Comparison of ENCODE assay signal across 16 mouse cellular contexts in the genomic region with DNA sequence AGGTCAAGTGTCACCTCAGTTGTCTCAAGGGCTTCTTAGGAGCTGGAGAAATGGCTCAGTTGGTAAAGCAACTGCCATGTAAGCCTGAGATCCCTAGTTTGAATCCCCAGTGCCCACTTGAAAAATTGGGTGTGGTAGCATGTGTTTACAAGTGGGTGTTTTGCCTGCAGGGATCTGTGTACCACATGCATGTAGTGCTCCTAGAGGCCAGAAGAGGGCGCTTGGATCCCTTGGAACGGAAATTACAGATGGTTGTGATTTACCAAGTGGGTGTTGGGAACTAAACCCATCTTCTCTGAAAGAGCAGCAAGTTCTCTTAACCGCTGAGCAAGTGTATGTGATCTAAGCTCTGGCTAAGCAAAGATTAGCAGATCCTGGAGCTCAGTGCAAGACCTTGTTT.
DNase-seq lines count a peak whose midpoint lies in the region; ATAC-seq and TF ChIP-seq lines count a peak whose summit lies in the region.
"Had no signal": no experiment of that assay in that cellular context is flagged by ENCODE, and none has a peak within 500 bp of the region (broad histone marks: within the 10 kb centered on the region; RNA-seq: fewer than 3 reads in every experiment).

No protein-coding gene starts in this region.

- H3K9me3 ChIP-seq in lung, embryonic 14.5 days (ENCODE audit: low read depth, low read length), result no peaks in the 10 kb centered on the region
- H3K9me3 ChIP-seq: liver, embryonic 13.5 days had no signal

- no peak overlapping the region for H3K9ac ChIP-seq in lung, embryonic 14.5 days
- H3K9ac ChIP-seq: kidney, embryonic 15.5 days; liver, embryonic 13.5 days had no signal

- no peaks in the 10 kb centered on the region for H3K27me3 ChIP-seq in lung, embryonic 14.5 days (ENCODE audit: insufficient read depth, low read length)
- H3K27me3 ChIP-seq in small intestine, adult 2 months (ENCODE audit: control insufficient read depth, insufficient read depth, low read length), result no peaks in the 10 kb centered on the region
- H3K27me3 ChIP-seq: kidney, embryonic 15.5 days; liver, embryonic 13.5 days had no signal

- H3K36me3 ChIP-seq in lung, embryonic 14.5 days (ENCODE audit: insufficient read depth), result no peaks in the 10 kb centered on the region
- no peaks in the 10 kb centered on the region for H3K36me3 ChIP-seq in small intestine, adult 2 months (ENCODE audit: control insufficient read depth, insufficient read depth, low read length)
- H3K36me3 ChIP-seq: liver, embryonic 13.5 days had no signal

- H3K27ac ChIP-seq in gastrocnemius, adult 2 months, result no peak overlapping the region
- H3K27ac ChIP-seq in lung, embryonic 14.5 days (ENCODE audit: low read depth), result no peak overlapping the region
- no peak overlapping the region for H3K27ac ChIP-seq in small intestine, adult 2 months (ENCODE audit: insufficient read depth, low read depth, low read length)
- H3K27ac ChIP-seq: kidney, embryonic 15.5 days; liver, embryonic 13.5 days had no signal

- no peak overlapping the region for H3K4me2 ChIP-seq in lung, embryonic 14.5 days
- H3K4me2 ChIP-seq: heart, embryonic 11.5 days; kidney, embryonic 15.5 days; liver, embryonic 13.5 days had no signal

- no peak overlapping the region for H3K4me3 ChIP-seq in gastrocnemius, adult 2 months
- H3K4me3 ChIP-seq in lung, embryonic 14.5 days (ENCODE audit: low read depth, low read length), result no peak overlapping the region
- no peak overlapping the region for H3K4me3 ChIP-seq in small intestine, adult 2 months (ENCODE audit: low read depth, low read length)
- H3K4me3 ChIP-seq: erythroblast, embryonic 14.5 days; kidney, embryonic 15.5 days; liver, embryonic 13.5 days; megakaryocyte, embryonic 14.5 days; myocyte had no signal

- WGBS in lung, embryonic 14.5 days, result 58% methylated on average over 3 of the region's 3 CpGs
- 60% methylated on average over 3 of the region's 3 CpGs for WGBS in small intestine, adult 2 months

- intact Hi-C loops in gastrocnemius, adult 2 months (cut with DNase I), result loop anchor here (5.0 kb wide), 1 partner anchor 291 kb away; the partner anchor contains the start of gene Gas1

- TF ChIP-seq POLR2A in small intestine, adult 2 months (IDR thresholded peaks at IDR 0.05; ENCODE audit: low read depth, low read length), result no peak

- TF ChIP-seq CTCF in gastrocnemius, adult 2 months (IDR thresholded peaks at IDR 0.05), result peak; percentile 36
- peak; percentile 43 for TF ChIP-seq CTCF in lung, embryonic 14.5 days (IDR thresholded peaks at IDR 0.05; ENCODE audit: low read depth)
- TF ChIP-seq CTCF in small intestine, adult 2 months (IDR thresholded peaks at IDR 0.05; ENCODE audit: extremely low read depth, insufficient read length, insufficient replicate concordance, low read depth, low read length), result peak; percentile 34; the same call in 1 of the 2 replicates

- DNase-seq in gastrocnemius, adult 2 months, result no peak
- DNase-seq in gastrocnemius, adult 18-20 months (ENCODE audit: low spot score), result no peak
- DNase-seq in lung, embryonic 14.5 days, result no peak
- no peak for DNase-seq in lung, postnatal 10 days
- DNase-seq in ZHBTc4 (ENCODE audit: low read depth, low spot score), result peak; percentile 66
- no peak for DNase-seq in adrenal gland, adult 8-10 months
- no peak for DNase-seq in natural killer cell, adult 2 months (ENCODE audit: low spot score in 2 of 2)
- DNase-seq: layer of hippocampus, postnatal 36 days; liver, embryonic 13.5 days; thymus, postnatal 14 days had no signal

- no peak for ATAC-seq in lung, embryonic 14.5 days (ENCODE audit: insufficient read depth)

- no peaks in the 10 kb centered on the region for H3K4me1 ChIP-seq in lung, embryonic 14.5 days (ENCODE audit: insufficient read depth)
- no peaks in the 10 kb centered on the region for H3K4me1 ChIP-seq in small intestine, adult 2 months (ENCODE audit: control insufficient read depth, insufficient read depth, insufficient read length, low read length)
